Mouse (Mus musculus) yolk sac, embryonic 10.5 days (tissue): ENCODE measurements around the gene Rpl6.
"Not testable (repeated sequence)": the region's sequence is repeated elsewhere in the genome, so short reads cannot be mapped to it uniquely, and the experiment has no call there.

Experiments
- DNase-seq: peaks from one replicate; pipeline ENCODE4 v3.0.0-alpha.2; 2017; ENCODE audit warnings: low spot score

Gene Rpl6

DNA sequence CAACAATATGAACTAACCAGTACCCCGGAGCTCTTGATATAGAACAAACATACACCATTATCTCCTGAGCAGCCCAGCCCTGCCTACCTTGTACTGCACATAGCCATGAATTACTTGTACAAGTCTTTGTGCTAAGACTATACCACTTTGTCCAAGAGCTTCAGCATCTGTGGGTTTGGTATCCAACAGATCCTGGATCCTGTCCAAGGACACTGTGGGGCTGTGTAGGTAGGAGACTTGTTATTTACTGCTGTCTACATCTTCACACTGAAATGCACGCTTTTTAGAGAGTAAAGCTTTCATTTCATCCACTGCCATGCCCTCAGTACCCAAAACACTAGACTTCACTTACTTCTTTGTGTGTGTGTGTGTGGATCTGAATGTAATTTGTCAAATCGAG lies 20.6 kb downstream of the Rpl6 start:
- DNase-seq = no peak

DNA sequence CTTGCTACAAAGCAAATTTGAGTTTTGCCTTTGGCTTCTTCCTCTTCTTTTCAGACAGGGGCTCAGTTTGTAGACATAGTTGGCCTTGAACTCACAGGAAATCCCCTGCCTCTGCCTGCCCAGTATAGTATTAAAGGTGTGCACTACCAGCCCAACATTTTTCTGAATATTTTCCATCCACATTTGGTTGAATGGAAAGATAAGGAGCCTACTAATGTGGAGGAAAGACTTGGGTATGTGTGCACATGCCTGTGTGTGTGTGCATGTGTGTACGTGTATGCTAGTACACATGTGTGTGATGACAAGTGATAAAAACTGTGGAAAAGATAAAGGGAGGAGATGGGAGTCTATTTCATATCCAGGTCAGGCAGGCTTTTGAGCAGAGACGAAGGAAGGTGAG lies 21.6 kb downstream of the Rpl6 start:
- no peak for DNase-seq

DNA sequence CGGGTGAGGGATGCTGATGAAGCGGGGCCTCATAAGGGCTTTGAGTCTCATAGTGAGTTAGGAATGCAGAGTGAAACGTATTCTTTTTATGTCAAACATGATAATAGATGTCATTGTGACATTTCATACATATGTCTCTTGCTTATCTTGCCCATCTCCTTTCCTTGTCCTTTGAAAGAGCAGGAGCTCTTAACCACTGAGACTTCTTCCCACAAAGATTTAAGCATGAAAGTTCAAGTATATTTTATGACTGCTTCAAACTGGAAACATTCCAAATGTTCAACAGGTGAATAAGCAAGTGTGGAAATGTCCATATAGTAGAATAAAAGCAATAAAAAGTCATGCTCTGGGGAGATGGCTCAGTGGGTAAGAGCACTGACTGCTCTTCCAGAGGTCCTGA lies 22.1 kb downstream of the Rpl6 start:
- DNase-seq = no peak

DNA sequence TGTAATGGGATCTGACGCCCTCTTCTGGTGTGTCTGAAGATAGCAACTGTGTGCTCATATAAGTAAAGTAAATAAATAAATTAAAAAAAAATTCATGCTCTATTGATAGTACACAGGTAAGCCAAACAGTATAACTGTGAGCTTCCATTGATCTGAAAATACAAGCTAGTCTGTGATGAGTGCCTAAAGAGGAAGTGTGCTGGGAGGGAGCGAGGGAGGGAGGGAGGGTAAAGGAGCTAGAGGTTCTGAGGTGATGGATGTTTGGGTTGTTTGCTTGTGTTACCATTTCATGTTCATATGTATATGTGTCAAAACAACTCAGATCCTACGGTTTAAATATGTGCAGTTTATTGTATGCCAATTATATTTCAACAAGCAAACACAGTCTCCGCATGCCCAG lies 22.6 kb downstream of the Rpl6 start:
- DNase-seq = no peak

DNA sequence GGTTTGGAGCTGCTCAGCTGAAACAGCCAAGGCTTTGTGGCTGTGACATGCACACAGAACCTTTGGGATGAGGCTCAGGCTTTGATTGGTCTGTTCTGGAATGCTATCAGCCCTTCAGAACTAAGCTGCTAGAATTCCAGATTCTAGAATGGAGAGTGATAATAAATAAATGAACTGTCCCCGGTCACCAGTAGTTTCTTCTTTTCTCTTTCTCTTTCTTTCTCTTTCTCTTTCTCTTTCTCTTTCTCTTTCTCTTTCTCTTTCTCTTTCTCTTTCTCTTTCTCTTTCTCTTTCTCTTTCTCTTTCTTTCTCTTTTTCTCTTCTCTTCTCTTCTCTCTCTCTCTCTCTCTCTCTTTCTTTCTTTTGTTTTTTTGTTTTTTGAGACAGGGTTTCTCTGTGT lies 23.0 kb downstream of the Rpl6 start:
- not testable (repeated sequence) for DNase-seq

DNA sequence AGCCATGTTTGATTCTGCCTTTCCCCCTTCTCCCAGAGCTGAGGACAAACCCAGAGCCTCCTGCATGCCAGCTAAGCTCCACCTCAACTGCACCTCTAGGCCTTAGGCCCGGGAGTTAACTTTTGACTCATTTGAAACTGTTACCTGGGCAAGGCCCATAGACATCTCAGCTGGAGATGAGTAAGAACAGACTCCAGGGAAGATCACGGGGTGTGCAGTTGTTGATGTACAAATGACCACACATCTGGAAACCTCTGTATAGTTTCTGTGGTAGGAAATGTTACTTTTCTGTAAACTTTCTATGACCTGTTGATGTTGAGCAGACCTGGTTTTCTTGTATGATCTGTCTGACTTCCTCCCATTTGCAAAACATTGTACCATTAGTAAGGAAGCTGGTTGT lies 24.9 kb downstream of the Rpl6 start:
- no peak for DNase-seq

DNA sequence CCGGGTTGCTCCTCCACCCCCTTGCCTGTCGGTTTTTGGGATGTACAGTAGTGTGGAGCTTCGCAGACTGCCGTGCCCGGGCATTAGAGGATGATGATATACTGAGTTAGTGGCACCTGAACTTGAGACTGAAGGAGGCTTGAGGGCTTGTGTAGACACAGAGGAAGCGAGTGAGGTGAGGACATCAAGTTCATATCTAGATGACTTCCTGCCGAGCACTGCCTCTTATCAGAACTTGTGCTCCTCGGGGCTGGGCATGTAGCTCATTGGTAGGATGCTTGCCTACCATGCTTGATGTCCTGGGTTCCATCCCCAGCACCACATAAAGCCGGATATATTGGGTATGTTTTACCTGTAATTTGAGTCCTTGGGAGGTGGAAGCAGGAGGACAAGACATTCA lies 26.5 kb downstream of the Rpl6 start:
- no peak for DNase-seq

DNA sequence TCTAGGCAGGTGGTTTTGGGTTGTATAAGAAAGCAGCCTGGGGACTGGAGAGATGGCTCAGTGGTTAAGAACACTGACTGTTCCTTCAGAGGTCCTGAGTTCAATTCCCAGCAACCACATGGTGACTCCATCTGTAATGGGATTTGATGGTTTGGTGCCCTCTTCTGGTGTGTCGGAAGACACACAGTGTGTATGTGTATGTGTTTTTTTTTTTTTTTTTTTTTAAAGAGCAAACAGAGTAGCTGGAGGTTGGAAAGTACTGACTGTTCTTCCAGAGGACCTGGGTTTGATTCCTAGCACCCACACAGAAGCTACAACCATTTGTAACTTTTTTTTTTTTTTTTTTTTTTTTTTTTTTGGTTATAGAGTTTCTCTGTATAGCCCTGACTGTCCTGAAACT lies 28.5 kb downstream of the Rpl6 start:
- no peak for DNase-seq

DNA sequence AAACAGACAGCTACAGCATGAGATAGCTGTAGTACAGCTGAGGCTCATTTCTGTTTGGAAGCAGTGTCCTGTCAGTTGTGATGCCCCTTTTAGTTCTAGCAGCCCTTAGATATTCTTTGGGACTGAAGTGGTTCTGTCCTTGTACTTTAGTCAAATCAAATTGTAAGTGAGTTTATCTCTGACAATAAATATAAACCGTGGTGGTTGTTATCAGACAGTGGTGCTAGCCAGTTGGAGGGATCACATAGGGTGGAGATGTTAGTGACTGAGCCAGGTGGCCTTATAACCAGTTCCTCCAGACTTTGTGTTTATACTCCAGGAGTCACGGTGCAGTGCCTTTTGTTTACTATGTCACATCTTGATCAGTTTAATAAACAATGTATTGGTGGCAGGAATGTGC lies 29.4 kb downstream of the Rpl6 start:
- DNase-seq = no peak

DNA sequence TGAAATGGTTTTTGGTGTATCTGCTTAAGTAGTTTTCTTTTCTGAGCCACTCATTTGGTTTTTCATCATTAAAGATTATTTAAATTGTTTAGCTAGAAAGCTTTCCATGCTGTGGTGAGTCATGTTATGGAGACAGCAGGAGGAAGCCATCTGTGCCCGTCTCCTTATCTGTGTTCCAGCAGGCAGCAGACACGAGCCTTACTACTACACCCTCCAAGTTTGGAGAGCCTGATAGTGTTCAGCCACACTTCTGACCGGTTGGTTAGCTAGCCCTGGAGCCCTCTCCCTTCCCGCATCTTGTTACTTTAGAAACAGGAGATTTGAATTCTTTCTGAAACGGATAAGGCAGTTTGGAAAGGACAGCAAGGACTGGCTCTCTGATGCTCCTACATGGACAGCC lies 31.9 kb downstream of the Rpl6 start:
- no peak for DNase-seq

DNA sequence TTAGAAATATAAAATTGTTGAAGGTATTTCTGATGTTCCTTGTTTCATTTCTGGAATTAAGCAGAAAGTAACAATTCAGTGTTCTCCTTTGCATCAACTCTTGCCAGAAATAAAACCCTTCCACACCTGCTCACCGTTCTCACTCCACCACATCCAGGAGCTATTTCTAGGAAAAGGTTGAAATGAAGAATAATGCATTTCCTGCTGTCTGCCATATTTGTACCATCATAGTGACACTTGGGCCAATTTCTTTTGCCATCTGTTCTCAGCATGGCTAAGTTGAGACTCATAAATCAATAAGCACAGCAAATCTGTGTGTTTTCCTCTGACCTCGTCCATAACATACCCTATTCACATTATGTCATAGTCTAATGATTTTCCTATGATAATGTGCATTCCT lies 33.9 kb downstream of the Rpl6 start:
- no peak for DNase-seq

DNA sequence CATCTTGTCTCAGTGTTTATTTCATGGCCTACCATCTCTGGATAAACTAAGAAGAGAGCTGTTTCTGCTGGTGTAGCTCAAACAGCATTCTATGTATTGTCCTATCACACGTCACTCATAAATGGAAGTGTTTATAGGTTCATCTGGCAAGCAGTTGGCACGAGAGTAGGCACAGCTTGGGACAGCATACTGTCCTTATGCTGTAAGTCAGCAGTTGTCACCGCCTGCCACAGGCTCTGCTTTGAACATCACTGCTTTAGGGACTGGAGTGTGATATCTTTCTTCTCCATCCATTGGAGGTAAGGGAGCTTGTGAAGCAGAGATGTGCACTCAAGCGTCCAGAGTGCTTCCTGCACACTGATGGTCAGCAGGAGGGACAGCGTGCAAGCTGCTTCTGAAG lies 35.6 kb downstream of the Rpl6 start:
- DNase-seq = no peak

DNA sequence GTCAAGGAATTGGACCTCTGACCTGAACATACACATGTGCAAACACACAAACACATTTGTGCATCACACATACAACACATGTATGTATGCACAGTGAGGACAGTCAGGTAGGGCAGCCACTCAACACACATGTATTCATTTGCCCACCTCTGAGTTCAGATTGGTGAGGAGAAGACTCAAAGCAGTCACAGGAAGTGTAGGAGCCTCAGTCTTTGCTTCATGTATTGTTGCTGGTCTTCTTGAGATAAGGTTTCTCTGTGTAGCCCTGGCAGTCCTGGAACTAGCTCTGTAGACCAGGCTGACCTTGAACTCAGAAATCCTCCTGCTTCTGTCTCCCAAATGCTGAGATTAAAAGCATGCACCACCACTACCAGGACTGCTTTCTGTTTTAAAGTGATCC lies 36.9 kb downstream of the Rpl6 start:
- DNase-seq = no peak

DNA sequence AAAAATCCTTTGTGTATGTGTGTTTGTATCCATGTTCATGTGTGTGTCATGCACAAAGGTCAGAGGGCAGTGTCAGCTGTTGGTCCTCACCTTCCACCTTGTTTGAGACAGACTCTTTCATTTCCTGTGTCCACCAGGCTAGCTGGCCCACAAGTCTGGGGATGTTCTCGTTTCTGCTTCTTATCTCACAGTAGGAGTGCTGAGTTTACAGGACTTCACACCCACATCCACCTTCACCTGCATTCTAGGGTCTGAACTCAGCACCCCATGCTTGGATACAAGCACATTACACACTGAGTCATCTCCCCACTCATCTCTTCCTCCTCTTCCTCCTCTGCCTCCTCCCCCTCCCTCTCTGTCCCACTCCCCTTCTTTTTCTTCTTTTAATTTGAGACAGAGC lies 38.0 kb downstream of the Rpl6 start:
- DNase-seq = no peak

DNA sequence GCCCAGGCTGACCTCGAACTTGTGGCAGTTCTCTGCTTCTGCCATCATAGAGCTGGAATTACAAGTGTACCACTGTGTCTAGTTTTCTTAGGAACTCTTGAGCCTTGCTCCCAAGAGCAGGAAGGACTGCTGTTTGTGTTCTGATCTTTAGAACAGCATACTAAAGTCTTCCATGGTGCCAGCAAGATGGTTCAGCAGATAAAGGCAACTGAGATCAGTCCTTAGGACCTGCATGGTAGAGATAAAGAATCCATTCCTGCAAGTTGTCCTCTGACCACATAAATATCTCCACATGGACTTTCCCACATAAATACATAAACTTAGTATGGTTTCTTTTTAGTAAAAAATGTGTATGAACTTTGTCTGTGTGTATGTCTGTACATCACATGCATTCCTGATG lies 38.4 kb downstream of the Rpl6 start:
- no peak for DNase-seq

DNA sequence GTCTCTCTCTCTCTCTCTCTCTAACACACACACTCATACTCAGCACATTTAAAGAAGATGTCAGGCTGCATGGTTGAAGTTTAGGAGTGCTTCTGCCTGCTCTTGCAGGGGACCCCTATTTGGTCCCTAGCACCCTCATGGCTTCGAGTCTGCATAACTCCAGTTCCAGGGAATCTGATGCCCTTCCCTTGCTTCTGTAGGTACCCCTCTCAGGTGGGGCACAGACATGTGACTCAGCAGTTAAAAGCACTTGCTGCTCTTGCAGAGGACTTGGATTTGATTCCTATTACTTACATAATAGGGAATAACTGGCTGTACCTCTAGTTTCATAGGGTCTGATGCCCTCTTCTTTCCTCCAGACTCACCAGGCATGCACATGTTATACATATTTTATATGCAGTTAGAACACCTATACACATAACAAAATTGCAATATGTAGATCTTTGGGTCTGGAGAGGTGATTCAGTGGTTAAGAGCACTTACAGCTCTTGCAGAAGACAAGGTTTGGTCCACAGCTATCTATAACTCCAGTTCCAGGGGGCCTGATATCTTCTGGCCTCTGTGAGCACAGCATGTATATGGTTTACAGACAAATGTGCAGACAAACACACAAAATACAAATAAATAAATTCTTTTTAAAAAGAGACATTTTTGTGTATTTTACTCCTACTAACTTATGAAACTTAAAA lies 39.5 kb downstream of the Rpl6 start:
- DNase-seq = no peak

DNA sequence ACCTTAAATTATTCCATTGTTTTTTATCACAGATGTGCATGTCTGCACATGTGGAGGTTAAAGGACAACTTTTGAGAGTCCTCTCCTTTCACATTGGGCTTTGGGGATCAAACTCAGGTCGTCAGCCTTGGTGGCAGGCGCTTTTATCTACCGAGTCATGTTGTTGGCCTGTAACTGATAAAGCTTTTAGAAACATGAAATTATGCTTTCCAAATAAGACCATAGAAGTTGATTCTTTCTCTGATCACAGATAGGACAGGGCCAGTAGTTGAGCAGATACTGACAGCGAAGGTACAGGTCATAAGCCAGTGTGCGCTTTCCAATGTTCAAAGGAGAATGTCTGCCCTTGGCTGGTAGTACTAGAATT lies 40.1 kb downstream of the Rpl6 start:
- no peak for DNase-seq

DNA sequence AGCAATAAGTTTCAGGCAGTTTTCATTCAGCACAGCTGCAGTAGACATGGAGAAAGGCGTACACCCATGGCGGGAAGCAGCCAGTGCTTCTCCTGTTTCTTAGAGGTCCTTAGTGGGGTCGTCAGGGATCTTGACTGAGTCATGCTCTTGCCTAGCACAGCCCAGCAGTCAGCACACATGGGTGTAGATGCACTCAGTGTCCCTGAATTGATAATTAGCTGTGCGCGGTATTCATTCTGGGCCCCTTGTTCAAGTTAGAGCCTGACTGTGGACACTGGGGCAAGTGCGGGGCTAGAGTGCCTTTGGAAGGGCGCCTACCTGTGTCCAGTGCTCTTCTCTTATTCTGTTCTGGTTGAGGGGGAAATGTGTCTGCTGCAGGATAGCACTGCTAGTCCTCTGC lies 40.9 kb downstream of the Rpl6 start:
- no peak for DNase-seq

DNA sequence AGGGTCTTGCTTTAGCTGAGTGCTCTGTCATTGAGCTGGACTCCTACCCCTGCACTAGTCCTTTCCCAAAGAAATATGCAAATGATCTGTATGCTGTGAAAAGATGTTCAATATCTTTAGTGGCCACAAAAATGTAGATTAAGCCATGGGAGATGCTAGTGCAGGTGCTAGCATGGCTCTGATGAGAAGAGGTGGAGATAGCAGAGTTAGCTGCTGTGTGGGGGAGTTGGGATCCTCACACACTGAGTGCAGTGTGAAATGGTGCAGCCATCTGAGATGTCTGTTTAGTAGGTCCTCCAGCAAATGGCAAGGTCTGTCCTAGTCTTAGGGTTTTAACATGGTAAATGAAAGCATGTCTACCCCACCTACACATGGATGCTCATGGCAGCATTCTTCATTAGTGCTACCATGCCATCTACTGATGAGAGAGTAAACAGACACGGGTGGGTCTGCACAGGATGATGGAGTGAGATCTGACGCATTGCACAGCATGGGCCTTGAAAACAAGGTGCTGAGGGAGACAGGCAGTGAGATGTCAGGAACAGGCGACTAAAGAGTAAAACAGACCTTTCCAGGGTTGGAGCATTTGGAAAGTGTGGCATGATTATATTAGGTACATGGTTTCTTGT lies 44.6 kb downstream of the Rpl6 start:
- no peak for DNase-seq

DNA sequence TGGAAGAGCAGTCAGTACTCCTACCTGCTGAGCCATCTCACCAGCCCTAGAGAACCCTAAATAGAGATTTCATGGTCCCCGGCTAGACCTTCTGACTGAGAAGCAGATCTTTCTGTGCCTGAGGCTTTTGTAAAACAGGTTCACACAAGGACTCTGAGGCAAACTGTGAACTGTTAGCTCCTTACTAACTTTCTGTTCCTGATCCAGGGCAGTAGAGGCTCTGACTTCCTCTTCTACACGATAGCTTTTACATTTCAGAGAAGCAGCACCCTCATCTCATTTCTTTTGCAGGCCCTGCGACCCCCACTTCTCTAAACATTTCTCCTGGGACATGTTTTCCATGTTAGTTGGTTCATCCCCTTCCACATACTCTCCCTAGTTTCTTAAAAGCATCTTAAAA lies 45.4 kb downstream of the Rpl6 start:
- DNase-seq = no peak

DNA sequence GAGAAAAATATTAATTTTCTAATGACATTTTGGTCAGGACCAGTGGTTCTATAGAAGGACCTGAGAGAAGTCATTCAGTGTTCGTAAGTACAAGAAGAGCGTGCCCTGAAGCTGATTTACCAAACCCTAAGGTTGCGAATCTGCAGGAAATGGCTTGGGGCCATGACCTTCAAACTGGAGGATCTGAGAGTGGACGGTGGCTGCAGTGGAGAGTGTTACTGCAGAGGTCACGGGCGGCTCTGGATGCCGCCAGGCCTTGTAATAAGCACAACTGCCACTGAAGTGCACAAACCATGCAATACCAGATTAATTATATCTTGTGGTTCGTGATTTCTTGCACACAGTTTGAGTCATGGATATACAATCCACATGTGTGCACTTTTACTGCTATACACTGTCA lies 47.5 kb downstream of the Rpl6 start:
- no peak for DNase-seq

DNA sequence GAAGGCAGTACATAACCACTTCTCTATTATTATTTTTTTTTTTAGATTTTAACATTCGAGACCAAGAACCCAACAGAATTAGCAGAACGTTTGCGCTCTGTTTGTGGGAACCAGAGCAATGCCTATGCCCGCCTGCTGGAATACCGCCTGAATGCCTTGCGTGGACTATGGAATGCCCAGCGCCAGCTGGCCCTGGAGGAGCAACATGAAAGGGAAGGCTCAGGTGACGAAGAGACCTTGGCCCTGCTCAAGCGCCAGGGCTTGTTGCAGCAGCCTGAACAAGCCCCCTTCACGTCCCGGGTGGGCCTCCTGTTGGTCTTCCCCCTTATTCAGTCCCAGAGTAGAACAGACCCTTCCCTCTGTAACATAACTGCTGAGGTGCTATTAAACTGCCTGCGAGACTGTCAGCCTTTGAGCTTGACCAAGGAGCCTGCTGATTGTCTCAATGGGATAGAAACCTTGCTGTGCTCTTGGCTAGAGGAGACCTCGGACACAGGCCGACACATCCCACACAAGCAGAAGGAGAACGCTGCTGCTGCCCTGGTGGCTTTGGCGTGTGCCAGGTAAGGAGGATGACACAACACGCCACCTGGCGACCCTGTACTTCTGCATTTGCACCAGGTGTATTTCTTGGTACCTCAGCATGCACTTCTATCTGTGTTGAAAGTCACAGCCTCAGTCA lies 49.7 kb downstream of the Rpl6 start:
- no peak for DNase-seq

DNA sequence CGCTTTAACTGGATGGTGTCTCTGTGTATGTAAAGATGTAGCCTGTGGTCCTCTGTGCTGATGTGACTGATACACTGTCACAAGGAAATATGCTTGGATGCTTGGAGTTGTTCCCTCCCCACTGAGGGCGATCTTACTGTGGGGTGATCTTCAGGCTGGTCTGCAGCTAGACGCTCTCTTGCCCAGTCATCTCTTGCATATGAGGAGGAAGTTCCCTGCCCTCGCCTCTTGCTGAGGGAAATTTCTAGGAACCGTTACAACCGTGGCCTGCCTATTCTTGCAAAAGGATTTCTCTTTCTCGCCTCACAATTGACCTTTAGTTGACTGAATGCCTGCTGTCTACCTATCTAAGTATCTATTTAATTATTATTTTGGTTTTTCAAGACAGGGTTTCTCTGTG lies 50.7 kb downstream of the Rpl6 start:
- no peak for DNase-seq
